Mouse (Mus musculus) stomach, embryonic 16.5 days (tissue): ENCODE data around the gene Arhgap24. TPM values are rescaled to one million over a fixed set of nuclear protein-coding genes. Genes with fewer than 3 reads are reported as not detected.

Source experiments
- ATAC-seq: fragments of 200-750 bp; cut with Nextera tagmentation; 2 replicates; pipeline ENCODE4 v1.8.0; 2017; ENCODE audit warnings: moderate number of reproducible peaks, moderate TSS enrichment; ENCODE audit not compliant: insufficient read depth, low FRiP score
- H3K27ac ChIP-seq: fragments of 300-500 bp; sonication (generic); 2 replicates; pipeline ENCODE4 v1.5.1; 2014; ENCODE audit warnings: low read length
- H3K27me3 ChIP-seq: fragments of 300-500 bp; sonication (generic); 2 replicates; pipeline ENCODE4 v1.6.1; 2014; ENCODE audit warnings: low read length, control low read depth, mixed read lengths; ENCODE audit not compliant: control insufficient read depth, insufficient read depth
- H3K36me3 ChIP-seq: fragments of 300-500 bp; sonication (generic); 2 replicates; pipeline ENCODE4 v1.6.1; 2014; ENCODE audit warnings: low read length; ENCODE audit not compliant: control insufficient read depth, insufficient read depth
- H3K4me1 ChIP-seq: fragments of 300-500 bp; sonication (generic); 2 replicates; pipeline ENCODE4 v1.6.1; 2014; ENCODE audit warnings: low read length, control low read depth, mixed read lengths; ENCODE audit not compliant: control insufficient read depth, insufficient read depth
- H3K4me2 ChIP-seq: fragments of 300-500 bp; sonication (generic); 2 replicates; pipeline ENCODE4 v1.6.1; 2014; ENCODE audit warnings: low read depth, low read length, mixed read lengths
- H3K4me3 ChIP-seq: fragments of 300-500 bp; sonication (generic); replicated peaks from 2 replicates; pipeline ENCODE4 v1.5.1; 2014; ENCODE audit warnings: mild to moderate bottlenecking, low read length
- H3K9ac ChIP-seq: fragments of 300-500 bp; sonication (generic); 2 replicates; pipeline ENCODE4 v1.6.1; 2014; ENCODE audit warnings: low read length
- H3K9me3 ChIP-seq: fragments of 300-500 bp; sonication (generic); replicated peaks from 2 replicates; pipeline ENCODE4 v1.6.1; 2016; ENCODE audit warnings: low read length, control low read depth; ENCODE audit not compliant: control insufficient read depth
- WGBS: fragments of 180-500 bp; shearing (Covaris S2); extraction: QIAGEN DNeasy Blood & Tissue Kit; methylation state at CpG from one replicate; pipeline ENCODE4 v1.1.7; 2014; 5-methylcytosine and 5-hydroxymethylcytosine counted together
- polyA plus RNA-seq: library from polyadenylated mRNA; unstranded; fragments of >200 nt; fragmentation: Nextera tagmentation; extraction: Ambion mirVana; gene quantifications from 2 replicates; pipeline ENCODE4 v1.2.1, GENCODE M21; 2015

The Arhgap24 gene
- polyA plus RNA-seq, 1 experiment from 2014 or later, result 29.6 TPM

DNA sequence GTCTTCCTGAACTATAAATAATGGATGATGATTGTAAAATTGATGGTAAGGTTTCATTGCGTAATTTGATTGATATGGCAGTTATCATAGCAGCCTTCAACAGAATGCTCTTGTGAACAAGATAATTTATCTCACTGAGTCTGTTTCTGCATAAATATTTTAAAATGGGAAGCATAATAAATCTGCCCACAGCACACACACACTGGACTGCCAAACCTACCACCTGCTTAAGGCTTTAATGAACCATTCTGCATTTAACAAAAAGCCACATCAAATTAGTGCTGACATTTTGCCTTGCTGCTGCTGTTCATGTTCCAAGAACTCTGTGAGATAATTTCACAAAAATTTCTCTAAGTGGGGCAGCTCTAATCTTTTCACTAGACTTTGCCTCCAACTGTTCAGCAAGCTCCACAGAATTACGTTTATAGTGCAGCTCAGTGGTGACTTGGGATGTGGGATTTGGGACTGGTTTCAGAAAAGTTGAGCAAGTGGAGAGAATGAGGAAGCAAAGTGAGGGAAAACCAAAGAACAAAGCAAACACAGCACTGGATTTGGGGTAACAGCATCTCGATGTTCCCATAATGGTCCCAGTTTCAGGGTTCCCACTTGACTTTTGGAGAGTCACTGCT is 142.7 kb downstream of the Arhgap24 start:
- H3K9ac ChIP-seq, result no peak overlapping the region
- no peak for ATAC-seq
- 77% methylated on average over 3 of the region's 3 CpGs for WGBS
- no peaks in the 10 kb centered on the region for H3K9me3 ChIP-seq
- H3K4me1 ChIP-seq, result peaks cover 2% of the 10 kb centered on the region; the same call in 1 of the 2 replicates
- no peaks in the 10 kb centered on the region for H3K36me3 ChIP-seq
- H3K4me2 ChIP-seq, result no peak overlapping the region
- no peak overlapping the region for H3K4me3 ChIP-seq
- no peak overlapping the region for H3K27ac ChIP-seq
- H3K27me3 ChIP-seq, result no peaks in the 10 kb centered on the region

DNA sequence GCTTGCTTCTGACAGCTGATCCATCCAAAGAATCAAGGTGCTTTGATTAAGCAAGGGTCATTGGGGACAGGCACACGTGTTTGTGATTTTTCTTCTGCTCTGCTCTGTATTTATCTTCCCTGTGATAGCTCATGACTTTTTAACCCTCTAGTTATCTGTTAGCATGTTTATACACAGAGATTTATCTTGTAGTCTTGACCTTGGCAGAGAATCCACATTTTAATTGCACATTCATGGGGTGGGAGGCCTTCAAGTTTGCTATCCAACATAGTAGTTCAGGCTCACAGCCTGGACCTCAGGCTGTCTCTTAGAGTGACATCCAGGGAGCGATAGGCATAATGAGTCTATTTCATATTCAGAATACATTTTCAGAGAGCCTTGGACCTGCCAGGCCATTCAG is 145.5 kb downstream of the Arhgap24 start:
- no peak overlapping the region for H3K4me2 ChIP-seq
- H3K36me3 ChIP-seq, result no peaks in the 10 kb centered on the region
- H3K9me3 ChIP-seq, result no peaks in the 10 kb centered on the region
- no peak overlapping the region for H3K4me3 ChIP-seq
- no peak overlapping the region for H3K9ac ChIP-seq
- no peaks in the 10 kb centered on the region for H3K27me3 ChIP-seq
- no peak overlapping the region for H3K27ac ChIP-seq
- WGBS, result 48% methylated on average over 2 of the region's 2 CpGs
- ATAC-seq, result no peak
- peaks cover 2% of the 10 kb centered on the region; the same call in 1 of the 2 replicates for H3K4me1 ChIP-seq

- peak overlapping the region; percentile 51; the same call in 1 of the 2 replicates for H3K27ac ChIP-seq
- H3K9ac ChIP-seq, result no peak overlapping the region
- no peaks in the 10 kb centered on the region for H3K27me3 ChIP-seq
- ATAC-seq, result peak; percentile 71; the same call in 1 of the 2 replicates
- H3K36me3 ChIP-seq, result no peaks in the 10 kb centered on the region
- no peaks in the 10 kb centered on the region for H3K9me3 ChIP-seq
- no peak overlapping the region for H3K4me2 ChIP-seq
- 52% methylated on average over 11 of the region's 11 CpGs for WGBS
- no peak overlapping the region for H3K4me3 ChIP-seq
- H3K4me1 ChIP-seq, result no peaks in the 10 kb centered on the region
Observed at GRCm38 (mm10) chr5:102629362-102629771, 148.2 kb downstream of the Arhgap24 start.

DNA sequence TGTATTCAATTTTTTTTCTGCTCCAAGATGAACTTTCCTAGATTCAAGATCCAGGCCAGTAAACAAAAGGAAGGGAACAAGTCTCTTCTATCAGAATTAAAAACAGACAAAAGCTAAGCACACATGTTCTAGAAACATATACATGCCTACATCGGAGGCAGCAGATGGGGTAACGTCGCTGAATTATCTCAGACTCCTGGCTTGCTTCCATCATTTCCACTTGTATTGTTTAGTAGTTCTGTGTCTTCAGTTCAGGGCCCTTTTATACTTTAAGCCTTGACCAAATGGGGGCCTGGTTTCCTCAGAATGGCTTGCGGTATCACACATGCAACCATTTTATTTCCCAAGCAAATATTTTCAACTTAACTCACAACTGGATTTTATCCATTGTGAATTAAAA is 154.4 kb downstream of the Arhgap24 start:
- no peaks in the 10 kb centered on the region for H3K36me3 ChIP-seq
- no peak for ATAC-seq
- no peak overlapping the region for H3K4me2 ChIP-seq
- 51% methylated on average over 4 of the region's 4 CpGs for WGBS
- H3K9ac ChIP-seq, result no peak overlapping the region
- H3K4me3 ChIP-seq, result no peak overlapping the region
- no peaks in the 10 kb centered on the region for H3K9me3 ChIP-seq
- H3K4me1 ChIP-seq, result no peaks in the 10 kb centered on the region
- no peaks in the 10 kb centered on the region for H3K27me3 ChIP-seq
- no peak overlapping the region for H3K27ac ChIP-seq

DNA sequence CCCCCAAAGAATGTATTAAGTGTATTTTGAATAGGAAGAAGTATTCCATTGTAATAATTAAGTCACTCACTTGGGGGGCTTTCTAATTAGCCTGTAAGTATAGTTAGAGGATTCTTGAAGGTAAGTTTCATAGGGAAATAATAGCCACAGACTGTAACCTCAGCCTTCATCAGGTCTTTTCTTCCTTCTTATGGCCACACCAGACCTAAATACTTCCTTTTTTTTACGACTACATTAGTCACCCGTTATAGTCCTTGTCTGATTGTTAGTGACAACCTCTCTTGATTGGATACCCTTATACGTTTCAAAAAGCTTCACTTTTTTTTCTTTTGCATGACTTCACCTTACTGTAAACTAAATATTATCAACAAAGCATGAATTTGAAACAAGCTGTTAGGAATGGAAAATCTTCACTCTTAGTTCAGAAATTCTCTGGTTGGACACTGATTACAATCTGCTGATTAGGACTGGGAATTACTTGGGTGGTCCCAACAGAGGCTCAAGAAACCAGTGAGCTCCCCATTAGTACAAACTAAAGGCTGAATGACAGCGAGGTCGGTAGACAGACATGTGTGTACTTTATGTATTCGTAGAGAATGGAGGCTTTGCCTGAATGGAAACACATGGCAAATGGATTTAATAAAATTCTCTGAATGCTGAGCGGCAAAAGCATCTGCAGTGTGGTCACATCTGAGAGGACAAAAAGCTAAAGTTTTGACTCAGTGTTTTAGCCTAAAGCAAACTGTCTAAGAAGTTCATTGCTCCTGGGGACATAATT is 158.8 kb downstream of the Arhgap24 start:
- Histone ChIP-seq H3K36me3 (no peaks in the 10 kb centered on the region), H3K4me1 (no peaks in the 10 kb centered on the region), H3K9ac (no peak overlapping the region), H3K27me3 (no peaks in the 10 kb centered on the region), H3K4me3 (no peak overlapping the region), H3K27ac (no peak overlapping the region), H3K9me3 (no peaks in the 10 kb centered on the region), H3K4me2 (no peak overlapping the region)
- WGBS, result 37% methylated on average over 7 of the region's 7 CpGs
- ATAC-seq, result no peak

GRCm38 (mm10) chr5:102643364-102643763 is 162.2 kb downstream of the Arhgap24 start:
- H3K4me3 ChIP-seq, result no peak overlapping the region
- no peaks in the 10 kb centered on the region for H3K27me3 ChIP-seq
- H3K9me3 ChIP-seq, result no peaks in the 10 kb centered on the region
- H3K4me2 ChIP-seq, result no peak overlapping the region
- no peaks in the 10 kb centered on the region for H3K4me1 ChIP-seq
- 61% methylated on average over 7 of the region's 7 CpGs for WGBS
- no peak overlapping the region for H3K27ac ChIP-seq
- no peak overlapping the region for H3K9ac ChIP-seq
- H3K36me3 ChIP-seq, result no peaks in the 10 kb centered on the region
- no peak for ATAC-seq

- H3K4me3 ChIP-seq, result no peak overlapping the region
- H3K27ac ChIP-seq, result no peak overlapping the region
- no peak for ATAC-seq
- no peaks in the 10 kb centered on the region for H3K27me3 ChIP-seq
- 67% methylated on average over 4 of the region's 4 CpGs for WGBS
- H3K9ac ChIP-seq, result no peak overlapping the region
- no peak overlapping the region for H3K4me2 ChIP-seq
- H3K9me3 ChIP-seq, result no peaks in the 10 kb centered on the region
- H3K36me3 ChIP-seq, result no peaks in the 10 kb centered on the region
- H3K4me1 ChIP-seq, result no peaks in the 10 kb centered on the region
Observed at GRCm38 (mm10) chr5:102643820-102644219, 162.6 kb downstream of the Arhgap24 start.

GRCm38 (mm10) chr5:102659061-102659460 is 177.9 kb downstream of the Arhgap24 start:
- H3K4me1 ChIP-seq, result no peaks in the 10 kb centered on the region
- 0 out of 2 replicates have a peak overlapping the region, but pooled peaks have one; percentile 21 for H3K27ac ChIP-seq
- no peak for ATAC-seq
- no peaks in the 10 kb centered on the region for H3K36me3 ChIP-seq
- no peak overlapping the region for H3K4me2 ChIP-seq
- H3K4me3 ChIP-seq, result no peak overlapping the region
- no peaks in the 10 kb centered on the region for H3K27me3 ChIP-seq
- H3K9ac ChIP-seq, result no peak overlapping the region
- no peaks in the 10 kb centered on the region for H3K9me3 ChIP-seq

GRCm38 (mm10) chr5:102664988-102665726 is 184.0 kb downstream of the Arhgap24 start:
- ATAC-seq, result no peak
- no peaks in the 10 kb centered on the region for H3K27me3 ChIP-seq
- no peaks in the 10 kb centered on the region for H3K36me3 ChIP-seq
- no peaks in the 10 kb centered on the region for H3K9me3 ChIP-seq
- no peaks in the 10 kb centered on the region for H3K4me1 ChIP-seq
- H3K4me2 ChIP-seq, result no peak overlapping the region
- no peak overlapping the region for H3K27ac ChIP-seq
- WGBS, result 62% methylated on average over 13 of the region's 13 CpGs
- no peak overlapping the region for H3K9ac ChIP-seq
- no peak overlapping the region for H3K4me3 ChIP-seq
